Mouse (Mus musculus): ENCODE results near the gene Exosc1. TPM values are rescaled to one million over a fixed set of nuclear protein-coding genes. Genes with fewer than 3 reads are reported as not detected.
"Not testable (repeated sequence)": the region's sequence is repeated elsewhere in the genome, so short reads cannot be mapped to it uniquely, and the experiment has no call there.

The Exosc1 gene
- polyA plus RNA-seq, 1 experiment from 2014 or later = 67.8 TPM

GRCm38 (mm10) chr19:41919471-41919870 lies 13.8 kb downstream of the Exosc1 start:
- Histone ChIP-seq H3K9ac (ENCODE audit: low read depth, low read length) (no peak overlapping the region), H3K27me3 (replicated peaks; ENCODE audit: control insufficient read depth, insufficient read depth, low read length) (no peaks in the 10 kb centered on the region), H3K36me3 (ENCODE audit: control insufficient read depth, insufficient read depth, low read length) (peaks cover 60% of the 10 kb centered on the region), H3K27ac (replicated peaks; ENCODE audit: low read depth, low read length) (no peak overlapping the region), H3K4me2 (ENCODE audit: low read depth, low read length) (no peak overlapping the region), H3K9me3 (ENCODE audit: control insufficient read depth, low read length) (no peaks in the 10 kb centered on the region), H3K4me1 (ENCODE audit: control insufficient read depth, insufficient read depth, low read length) (no peaks in the 10 kb centered on the region), H3K4me3 (ENCODE audit: low read depth, low read length) (no peak overlapping the region)
- DNase-seq (ENCODE audit: low spot score) (no peak), ATAC-seq (ENCODE audit: low read depth) (no peak)
- 71% methylated on average over 4 of the region's 4 CpGs for WGBS

GRCm38 (mm10) chr19:41916853-41917252 lies 16.4 kb downstream of the Exosc1 start:
- WGBS = 89% methylated on average over 4 of the region's 4 CpGs

GRCm38 (mm10) chr19:41915294-41915693 lies 17.9 kb downstream of the Exosc1 start:
- Histone ChIP-seq H3K4me3 (ENCODE audit: low read depth, low read length) (no peak overlapping the region), H3K27ac (replicated peaks; ENCODE audit: low read depth, low read length) (no peak overlapping the region), H3K4me2 (ENCODE audit: low read depth, low read length) (0 out of 2 replicates have a peak overlapping the region, but pooled peaks have one; percentile 87), H3K4me1 (ENCODE audit: control insufficient read depth, insufficient read depth, low read length) (peaks cover 13% of the 10 kb centered on the region; the same call in 1 of the 2 replicates), H3K9ac (ENCODE audit: low read depth, low read length) (no peak overlapping the region), H3K36me3 (ENCODE audit: control insufficient read depth, insufficient read depth, low read length) (peaks cover 36% of the 10 kb centered on the region), H3K9me3 (ENCODE audit: control insufficient read depth, low read length) (no peaks in the 10 kb centered on the region), H3K27me3 (replicated peaks; ENCODE audit: control insufficient read depth, insufficient read depth, low read length) (no peaks in the 10 kb centered on the region)
- 83% methylated on average over 3 of the region's 3 CpGs for WGBS
- DNase-seq (ENCODE audit: low spot score) = no peak
- no peak for ATAC-seq (ENCODE audit: low read depth)

More at GRCm38 (mm10) chr19:41916853-41917252, 16.4 kb downstream of the Exosc1 start:
- no peaks in the 10 kb centered on the region for H3K27me3 ChIP-seq (replicated peaks; ENCODE audit: control insufficient read depth, insufficient read depth, low read length)
- no peak for DNase-seq (ENCODE audit: low spot score)
- H3K27ac ChIP-seq (replicated peaks; ENCODE audit: low read depth, low read length) = no peak overlapping the region
- no peak overlapping the region for H3K4me3 ChIP-seq (ENCODE audit: low read depth, low read length)
- H3K9ac ChIP-seq (ENCODE audit: low read depth, low read length) = no peak overlapping the region
- no peaks in the 10 kb centered on the region for H3K9me3 ChIP-seq (ENCODE audit: control insufficient read depth, low read length)
- H3K36me3 ChIP-seq (ENCODE audit: control insufficient read depth, insufficient read depth, low read length) = peaks cover 48% of the 10 kb centered on the region
- H3K4me2 ChIP-seq (ENCODE audit: low read depth, low read length) = no peak overlapping the region
- no peak for ATAC-seq (ENCODE audit: low read depth)
- peaks cover 13% of the 10 kb centered on the region; the same call in 1 of the 2 replicates for H3K4me1 ChIP-seq (ENCODE audit: control insufficient read depth, insufficient read depth, low read length)

GRCm38 (mm10) chr19:41914592-41914882 lies 18.7 kb downstream of the Exosc1 start:
- Histone ChIP-seq H3K4me3 (ENCODE audit: low read depth, low read length) (peak overlapping the region; percentile 97; the same call in 1 of the 2 replicates), H3K36me3 (ENCODE audit: control insufficient read depth, insufficient read depth, low read length) (peaks cover 31% of the 10 kb centered on the region), H3K4me1 (ENCODE audit: control insufficient read depth, insufficient read depth, low read length) (peaks cover 13% of the 10 kb centered on the region; the same call in 1 of the 2 replicates), H3K4me2 (ENCODE audit: low read depth, low read length) (peak overlapping the region; percentile 87)
- H3K27me3 ChIP-seq (replicated peaks; ENCODE audit: control insufficient read depth, insufficient read depth, low read length); H3K9me3 ChIP-seq (ENCODE audit: control insufficient read depth, low read length); H3K27ac ChIP-seq (replicated peaks; ENCODE audit: low read depth, low read length); ATAC-seq (ENCODE audit: low read depth); DNase-seq (ENCODE audit: low spot score); H3K9ac ChIP-seq (ENCODE audit: low read depth, low read length): not testable (repeated sequence)

GRCm38 (mm10) chr19:41913774-41914591 lies 19.2 kb downstream of the Exosc1 start:
- H3K9ac ChIP-seq (ENCODE audit: low read depth, low read length) = peak overlapping the region; percentile 94
- no peaks in the 10 kb centered on the region for H3K9me3 ChIP-seq (ENCODE audit: control insufficient read depth, low read length)
- H3K4me2 ChIP-seq (ENCODE audit: low read depth, low read length) = peak overlapping the region; percentile 87
- peaks cover 13% of the 10 kb centered on the region; the same call in 1 of the 2 replicates for H3K4me1 ChIP-seq (ENCODE audit: control insufficient read depth, insufficient read depth, low read length)
- no peaks in the 10 kb centered on the region for H3K27me3 ChIP-seq (replicated peaks; ENCODE audit: control insufficient read depth, insufficient read depth, low read length)
- H3K4me3 ChIP-seq (ENCODE audit: low read depth, low read length) = peak overlapping the region; percentile 97
- peaks cover 25% of the 10 kb centered on the region for H3K36me3 ChIP-seq (ENCODE audit: control insufficient read depth, insufficient read depth, low read length)
- ATAC-seq (ENCODE audit: low read depth) = no peak
- WGBS = 38% methylated on average over 6 of the region's 6 CpGs
- H3K27ac ChIP-seq (replicated peaks; ENCODE audit: low read depth, low read length) = no peak overlapping the region
- DNase-seq (ENCODE audit: low spot score) = no peak

GRCm38 (mm10) chr19:41912121-41913080 lies 20.8 kb downstream of the Exosc1 start:
- peak overlapping the region; percentile 94 for H3K9ac ChIP-seq (ENCODE audit: low read depth, low read length)
- H3K4me3 ChIP-seq (ENCODE audit: low read depth, low read length) = peak overlapping the region; percentile 97
- peak overlapping the region; percentile 91 for H3K27ac ChIP-seq (replicated peaks; ENCODE audit: low read depth, low read length)
- DNase-seq (ENCODE audit: low spot score) = peak; percentile 29
- no peaks in the 10 kb centered on the region for H3K27me3 ChIP-seq (replicated peaks; ENCODE audit: control insufficient read depth, insufficient read depth, low read length)
- peak overlapping the region; percentile 87 for H3K4me2 ChIP-seq (ENCODE audit: low read depth, low read length)
- peak; percentile 15 for ATAC-seq (ENCODE audit: low read depth)
- no peaks in the 10 kb centered on the region for H3K9me3 ChIP-seq (ENCODE audit: control insufficient read depth, low read length)
- H3K36me3 ChIP-seq (ENCODE audit: control insufficient read depth, insufficient read depth, low read length) = peaks cover 18% of the 10 kb centered on the region
- peaks cover 13% of the 10 kb centered on the region; the same call in 1 of the 2 replicates for H3K4me1 ChIP-seq (ENCODE audit: control insufficient read depth, insufficient read depth, low read length)
- 0% methylated on average over 44 of the region's 53 CpGs for WGBS

- H3K9ac ChIP-seq (ENCODE audit: low read depth, low read length) = peak within 1 kb of the TSS; percentile 94
- peak; percentile 99 for DNase-seq (ENCODE audit: low spot score)
- peak within 1 kb of the TSS; percentile 87 for H3K4me2 ChIP-seq (ENCODE audit: low read depth, low read length)
- peak; percentile 95 for ATAC-seq (ENCODE audit: low read depth)
- WGBS = 10% methylated on average over 26 of the region's 54 CpGs
- no peaks in the 10 kb centered on the region for H3K27me3 ChIP-seq (replicated peaks; ENCODE audit: control insufficient read depth, insufficient read depth, low read length)
- peak within 1 kb of the TSS; percentile 91 for H3K27ac ChIP-seq (replicated peaks; ENCODE audit: low read depth, low read length)
- H3K4me3 ChIP-seq (ENCODE audit: low read depth, low read length) = peak within 1 kb of the TSS; percentile 97
- H3K36me3 ChIP-seq (ENCODE audit: control insufficient read depth, insufficient read depth, low read length) = peaks cover 8% of the 10 kb centered on the region
- H3K9me3 ChIP-seq (ENCODE audit: control insufficient read depth, low read length) = no peaks in the 10 kb centered on the region
- peaks cover 13% of the 10 kb centered on the region; the same call in 1 of the 2 replicates for H3K4me1 ChIP-seq (ENCODE audit: control insufficient read depth, insufficient read depth, low read length)
Measured at GRCm38 (mm10) chr19:41911178-41912073, 21.8 kb downstream of the Exosc1 start, which contains the start of gene Pgam1. TSS of gene Pgam1 (plus strand) at chr19:41911923.

All from embryonic facial prominence, embryonic 14.5 days (tissue).